Mouse (Mus musculus) embryonic facial prominence, embryonic 13.5 days (tissue): ENCODE measurements around the gene Zscan4b. TPM values are rescaled to one million over a fixed set of nuclear protein-coding genes. Genes with fewer than 3 reads are reported as not detected.
"Not testable (repeated sequence)": the region's sequence is repeated elsewhere in the genome, so short reads cannot be mapped to it uniquely, and the experiment has no call there.

ENCODE experiments used
- ATAC-seq: fragments of 200-750 bp; cut with Nextera tagmentation; 2 replicates; pipeline ENCODE4 v1.8.0; 2017; ENCODE audit warnings: low read depth; ENCODE audit not compliant: insufficient number of reproducible peaks, insufficient read depth, low FRiP score, low TSS enrichment
- H3K27ac ChIP-seq: fragments of 300-500 bp; sonication (generic); 2 replicates; pipeline ENCODE4 v1.5.1; 2015; ENCODE audit warnings: moderate library complexity, mild to moderate bottlenecking, inconsistent platforms
- H3K27me3 ChIP-seq: fragments of 300-500 bp; sonication (generic); 2 replicates; pipeline ENCODE4 v1.6.1; 2015; ENCODE audit warnings: mild to moderate bottlenecking, inconsistent platforms
- H3K36me3 ChIP-seq: fragments of 300-500 bp; sonication (generic); 2 replicates; pipeline ENCODE4 v1.6.1; 2015; ENCODE audit warnings: mild to moderate bottlenecking, inconsistent platforms
- H3K4me1 ChIP-seq: fragments of 300-500 bp; sonication (generic); 2 replicates; pipeline ENCODE4 v1.6.1; 2015; ENCODE audit warnings: inconsistent platforms
- H3K4me2 ChIP-seq: fragments of 300-500 bp; sonication (generic); 2 replicates; pipeline ENCODE4 v1.6.1; 2015; ENCODE audit warnings: moderate library complexity, mild to moderate bottlenecking, inconsistent platforms
- H3K4me3 ChIP-seq: fragments of 300-500 bp; sonication (generic); 2 replicates; pipeline ENCODE4 v1.5.1; 2015; ENCODE audit warnings: mild to moderate bottlenecking, inconsistent platforms
- H3K9ac ChIP-seq: fragments of 300-500 bp; sonication (generic); 2 replicates; pipeline ENCODE4 v1.6.1; 2015; ENCODE audit warnings: mild to moderate bottlenecking, inconsistent platforms
- H3K9me3 ChIP-seq: fragments of 300-500 bp; sonication (generic); 2 replicates; pipeline ENCODE4 v1.6.1; 2016; ENCODE audit warnings: inconsistent platforms
- WGBS: fragments of 180-500 bp; shearing (Covaris S2); methylation state at CpG from one replicate; pipeline ENCODE4 v1.1.7; 2015; ENCODE audit warnings: mixed read lengths; 5-methylcytosine and 5-hydroxymethylcytosine counted together
- polyA plus RNA-seq: library from polyadenylated mRNA; unstranded; fragments of >200 nt; fragmentation: Nextera tagmentation; extraction: Ambion mirVana; gene quantifications from 2 replicates; pipeline ENCODE4 v1.2.1, GENCODE M21; 2015

Gene Zscan4b
- polyA plus RNA-seq: not detected in 2 replicates

DNA sequence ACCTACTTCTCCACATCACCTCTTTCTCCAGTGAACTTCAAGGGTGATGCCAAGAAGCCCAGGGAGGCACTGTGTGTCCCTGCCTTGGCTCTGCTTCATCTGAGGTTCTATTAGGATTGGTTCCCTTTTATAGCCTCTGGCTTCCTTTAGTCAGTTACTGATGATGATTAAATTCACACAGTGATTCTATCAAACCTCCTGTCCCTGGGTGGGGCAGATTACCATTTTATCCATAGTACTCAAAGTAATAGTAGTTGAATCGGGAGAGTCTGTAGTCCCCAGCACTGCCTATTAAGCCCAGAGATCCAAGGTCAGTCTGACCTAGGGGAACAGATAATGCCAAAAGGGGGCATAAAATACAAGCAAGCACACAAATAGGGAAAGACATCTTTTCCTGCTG, at the start of gene Zscan4b:
Gene Zscan4b (minus strand): TSS at position 101 of the 400 bp plus-strand sequence.
- ATAC-seq, H3K9ac ChIP-seq, H3K4me1 ChIP-seq, H3K9me3 ChIP-seq, H3K27me3 ChIP-seq, H3K4me3 ChIP-seq, H3K36me3 ChIP-seq, H3K4me2 ChIP-seq, H3K27ac ChIP-seq: not testable (repeated sequence)
- 85% methylated on average over 1 of the region's 1 CpGs for WGBS

Other genes with a start within 250 kb of the Zscan4b start
- gene Nlrp4b, start 217.3 kb downstream of the Zscan4b start, polyA plus RNA-seq: not detected in 2 replicates
- not detected in 2 replicates for gene Vmn1r71, start 150.7 kb downstream of the Zscan4b start, polyA plus RNA-seq
- not detected in 2 replicates for gene Zscan4c, start 100.7 kb upstream of the Zscan4b start, polyA plus RNA-seq
- gene Zscan4-ps1, start 164.6 kb upstream of the Zscan4b start, polyA plus RNA-seq: not detected in 2 replicates